Mouse (Mus musculus) kidney, adult 2 months (tissue): ENCODE data around the gene Tmem74b.

ENCODE experiments used
- CTCF ChIP-seq: fragments of 200-500 bp; conservative IDR thresholded peaks from 2 replicates; pipeline ENCODE4 v1.5.1; 2011; ENCODE audit warnings: low read depth, mild to moderate bottlenecking, control low read depth, low read length, moderate library complexity, mixed read lengths; ENCODE audit not compliant: insufficient read depth, insufficient read length
- POLR2A ChIP-seq: fragments of 200-500 bp; IDR thresholded peaks from one replicate; pipeline ENCODE4 v1.6.1; 2011; ENCODE audit warnings: low read depth, low read length, control low read depth

- TF ChIP-seq CTCF (no peak), POLR2A (no peak)
Measured at GRCm38 (mm10) chr2:151715526-151715925, 13.7 kb downstream of the Tmem74b start.
